Mouse (Mus musculus): ENCODE results near the gene Ksr1.
"Not testable (repeated sequence)": the region's sequence is repeated elsewhere in the genome, so short reads cannot be mapped to it uniquely, and the experiment has no call there.

DNA sequence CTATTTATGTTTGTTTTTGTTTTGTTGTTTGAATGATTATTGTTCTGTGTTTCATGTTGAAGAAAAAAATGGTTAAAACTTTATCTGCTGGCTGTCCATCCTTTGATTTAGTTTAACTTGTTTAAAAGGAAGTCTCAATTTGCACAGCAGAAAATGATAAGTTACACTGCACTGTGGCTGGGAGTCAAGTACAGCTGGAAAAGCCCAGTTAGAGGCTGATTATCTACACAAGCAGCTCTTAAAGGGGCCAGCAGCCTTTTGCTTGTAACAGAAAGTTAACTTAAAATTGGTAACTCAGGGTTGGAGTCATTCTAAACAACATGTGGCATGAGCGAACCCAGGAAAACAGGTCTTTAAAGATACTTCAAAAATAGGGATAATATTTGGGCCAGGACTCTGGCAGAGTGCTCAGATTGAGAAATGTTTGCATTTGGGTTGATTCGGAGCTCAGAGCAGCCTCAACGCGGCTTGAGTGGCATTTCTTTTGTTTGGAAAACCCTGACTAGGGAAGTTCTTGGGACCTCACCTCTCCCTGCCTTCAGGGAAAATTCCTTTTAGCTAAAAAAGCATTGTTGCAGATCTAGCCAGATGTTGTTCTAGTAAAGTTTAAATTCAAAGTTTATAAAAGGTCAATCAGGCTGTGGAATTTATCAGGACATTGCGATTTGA is 155.2 kb downstream of the Ksr1 start:
- TF ChIP-seq CTCF (IDR thresholded peaks at IDR 0.05; ENCODE audit: insufficient read depth, low read length); POLR2A (IDR thresholded peaks at IDR 0.05; ENCODE audit: borderline replicate concordance, extremely low read depth, low read depth, low read length): not testable (repeated sequence)

Measured in lung, adult 2 months (tissue).